Mouse (Mus musculus) G1E (cell line): ENCODE measurements around the gene Unc50.

ENCODE experiments used
- CTCF ChIP-seq: IDR thresholded peaks from 2 replicates; pipeline ENCODE4 v1.5.1; 2012; ENCODE audit warnings: low read depth, low read length, inconsistent platforms, mixed read lengths
- GATA1 ChIP-seq: IDR thresholded peaks from 2 replicates; pipeline ENCODE4 v1.6.1; 2012; ENCODE audit warnings: borderline replicate concordance, low read length, inconsistent platforms, mixed read lengths
- GATA2 ChIP-seq: IDR thresholded peaks from 2 replicates; pipeline ENCODE4 v1.6.1; 2012; ENCODE audit warnings: low read depth, low read length, inconsistent platforms, borderline replicate concordance
- POLR2AphosphoS5 ChIP-seq: IDR thresholded peaks from 2 replicates; pipeline ENCODE4 v1.6.1; 2012; ENCODE audit warnings: low read depth, low read length, inconsistent platforms; ENCODE audit not compliant: insufficient replicate concordance
- TAL1 ChIP-seq: conservative IDR thresholded peaks from 2 replicates; pipeline ENCODE4 v1.6.1; 2012; ENCODE audit warnings: low read depth, low read length, inconsistent platforms, mixed read lengths

- TF ChIP-seq CTCF (no peak), TAL1 (no peak), GATA1 (no peak), GATA2 (no peak), POLR2AphosphoS5 (no peak)
Measured at GRCm38 (mm10) chr1:37408678-37409077, 21.3 kb upstream of the Unc50 start.
